Mouse (Mus musculus) cortical plate, adult 2 months (tissue): ENCODE measurements at regions not wholly inside any gene's neighbourhood (a gene's known extent, or its start where the extent isn't known, plus 50 kb on each side); places are given as distances from the start of the nearest gene placed in this dataset.

Experiments used
- CTCF ChIP-seq: fragments of 200-500 bp; IDR thresholded peaks from 2 replicates; pipeline ENCODE4 v1.5.1; 2011; ENCODE audit warnings: mild to moderate bottlenecking, control low read depth, low read length; ENCODE audit not compliant: insufficient read depth; ENCODE audit errors: extremely low read depth
- POLR2A ChIP-seq: fragments of 200-500 bp; IDR thresholded peaks from 2 replicates; pipeline ENCODE4 v1.6.1; 2011; ENCODE audit warnings: mild to moderate bottlenecking, low read length, control low read depth; ENCODE audit not compliant: insufficient read depth; ENCODE audit errors: extremely low read depth

DNA sequence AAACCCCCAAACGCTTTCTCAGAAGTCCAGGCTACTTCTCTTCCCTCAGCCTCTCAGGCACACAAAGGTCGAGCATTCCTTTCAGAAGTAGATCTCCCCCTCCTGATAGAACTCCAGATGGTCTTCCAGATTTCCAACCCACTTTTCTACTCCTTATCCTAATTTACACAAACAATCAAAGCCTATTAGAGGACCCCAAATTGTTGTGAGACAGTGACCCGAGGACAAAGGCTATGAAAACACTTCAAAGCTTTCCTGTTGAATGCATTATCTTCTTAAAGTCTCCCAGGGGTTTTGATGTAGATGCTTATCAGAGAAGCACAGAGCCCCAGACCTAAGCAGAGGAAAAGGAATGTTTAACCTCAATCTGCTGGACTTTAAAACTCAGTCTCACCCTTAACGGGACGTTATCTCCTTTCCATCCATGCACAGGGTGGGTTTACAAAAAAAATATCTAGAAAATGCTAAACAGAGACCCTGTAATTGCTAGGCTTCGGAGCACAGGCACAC lies 370.9 kb downstream of the Galc start:
- TF ChIP-seq POLR2A (no peak), CTCF (no peak)
